Mouse (Mus musculus) neutrophil, adult 5-6 weeks (primary cell): Measurements from ENCODE around the gene Vmn1r52. TPM values are rescaled to one million over a fixed set of nuclear protein-coding genes. Genes with fewer than 3 reads are reported as not detected.
"Not testable (repeated sequence)": the region's sequence is repeated elsewhere in the genome, so short reads cannot be mapped to it uniquely, and the experiment has no call there.

Experiments
- ATAC-seq: fragments of 151-379, 151-347 bp; 2 replicates; pipeline ENCODE4 v1.8.0; 2017; ENCODE audit warnings: mild to moderate bottlenecking, moderate TSS enrichment; ENCODE audit not compliant: insufficient number of reproducible peaks, poor library complexity, low FRiP score, severe bottlenecking; ENCODE audit errors: extremely low read depth
- total RNA-seq: library from RNA; stranded (forward); fragments of 200-1000 nt; gene quantifications from 2 replicates; pipeline ENCODE4 v1.2.3, GENCODE M21; 2017

The Vmn1r52 gene
- total RNA-seq = not detected in 2 replicates

GRCm38 (mm10) chr6:90174508-90174907 lies at the start of gene Vmn1r52:
Vmn1r52 (plus strand) TSS chr6:90174808.
- ATAC-seq = no peak

- ATAC-seq = no peak
Measured at GRCm38 (mm10) chr6:90160139-90160538, 14.5 kb upstream of the Vmn1r52 start.

GRCm38 (mm10) chr6:90202493-90202892 lies 27.9 kb downstream of the Vmn1r52 start, which contains the start of gene V1ra8:
V1ra8 (plus strand) TSS chr6:90202793.
- not testable (repeated sequence) for ATAC-seq

- no peak for ATAC-seq
Measured at GRCm38 (mm10) chr6:90224338-90224737, 49.7 kb downstream of the Vmn1r52 start, which contains the start of gene Vmn1r53. Vmn1r53 (minus strand) TSS chr6:90224438.

Other genes starting within 250 kb of the Vmn1r52 start
- not detected in 2 replicates for gene Vmn1r45, start 234.2 kb upstream of the Vmn1r52 start, total RNA-seq
- gene Vmn1r46, start 205.5 kb upstream of the Vmn1r52 start, total RNA-seq = 0.12 TPM in 1 of 2 replicates, not detected in the other
- gene Vmn1r47, start 158.7 kb upstream of the Vmn1r52 start, total RNA-seq = not detected in 2 replicates
- gene Vmn1r48, start 138.0 kb upstream of the Vmn1r52 start, total RNA-seq = not detected in 2 replicates
- gene Vmn1r49, start 96.3 kb upstream of the Vmn1r52 start, total RNA-seq = not detected in 2 replicates
- gene Vmn1r50, start 73.4 kb upstream of the Vmn1r52 start, total RNA-seq = not detected in 2 replicates
- gene Vmn1r51, start 52.2 kb upstream of the Vmn1r52 start, total RNA-seq = not detected in 2 replicates
- gene V1ra8, start 28.0 kb downstream of the Vmn1r52 start, total RNA-seq = not detected in 2 replicates
- not detected in 2 replicates for gene Vmn1r53, start 49.6 kb downstream of the Vmn1r52 start, total RNA-seq
- not detected in 2 replicates for gene Vmn1r54, start 71.5 kb downstream of the Vmn1r52 start, total RNA-seq
- not detected in 2 replicates for gene BC048671, start 126.4 kb downstream of the Vmn1r52 start, total RNA-seq
- 0.86 and 2.4 TPM in 2 replicates for gene Chst13, start 150.4 kb downstream of the Vmn1r52 start, total RNA-seq
- gene Uroc1, start 158.5 kb downstream of the Vmn1r52 start, total RNA-seq = not detected in 2 replicates
- 27.0 and 29.1 TPM in 2 replicates for gene Zxdc, start 194.7 kb downstream of the Vmn1r52 start, total RNA-seq